Comparison of ENCODE assay signal across 17 mouse cellular contexts in the genomic region with DNA sequence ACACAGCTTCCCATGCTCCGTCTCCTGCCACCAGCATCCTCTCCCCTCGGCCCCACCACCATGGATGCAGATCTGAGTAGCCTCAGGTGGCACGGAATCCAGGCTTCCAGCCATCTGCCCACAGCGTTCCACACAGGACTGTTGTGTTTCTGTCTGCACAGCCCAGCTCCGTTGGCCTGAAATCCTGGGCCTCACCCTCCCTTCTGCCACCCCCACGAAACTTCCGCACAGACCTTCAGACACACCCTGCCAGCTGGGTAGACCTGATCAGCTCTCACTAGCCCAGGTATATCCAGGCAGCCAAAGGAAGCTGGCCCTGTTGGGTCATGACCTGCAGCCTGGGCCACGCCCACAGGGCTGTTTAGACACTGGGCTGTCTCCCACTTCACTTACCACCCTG.
DNase-seq lines count a peak whose midpoint lies in the region; ATAC-seq and TF ChIP-seq lines count a peak whose summit lies in the region.
"Had no signal": no experiment of that assay in that cellular context is flagged by ENCODE, and none has a peak within 500 bp of the region (broad histone marks: within the 10 kb centered on the region; RNA-seq: fewer than 3 reads in every experiment).

No protein-coding gene starts in this region.

- 73% methylated on average over 8 of the region's 8 CpGs for WGBS in embryonic facial prominence, embryonic 14.5 days
- WGBS in stomach, postnatal 0 days: 59% methylated on average over 8 of the region's 8 CpGs

- H3K4me1 ChIP-seq in embryonic facial prominence, embryonic 14.5 days (ENCODE audit: control insufficient read depth, insufficient read depth, low read length): no peaks in the 10 kb centered on the region
- no peaks in the 10 kb centered on the region for H3K4me1 ChIP-seq in stomach, postnatal 0 days (replicated peaks; ENCODE audit: control insufficient read depth, insufficient read depth)
- H3K4me1 ChIP-seq: neural tube, embryonic 13.5 days had no signal

- H3K27me3 ChIP-seq in embryonic facial prominence, embryonic 14.5 days (replicated peaks; ENCODE audit: control insufficient read depth, insufficient read depth, low read length): no peaks in the 10 kb centered on the region
- H3K27me3 ChIP-seq in stomach, postnatal 0 days (ENCODE audit: control insufficient read depth, insufficient read depth, low read length): no peaks in the 10 kb centered on the region
- H3K27me3 ChIP-seq: embryonic facial prominence, embryonic 12.5 days; neural tube, embryonic 13.5 days had no signal

- H3K9ac ChIP-seq in embryonic facial prominence, embryonic 14.5 days (ENCODE audit: low read depth, low read length): no peak overlapping the region
- no peak overlapping the region for H3K9ac ChIP-seq in stomach, postnatal 0 days (ENCODE audit: low read length)
- H3K9ac ChIP-seq: embryonic facial prominence, embryonic 12.5 days; neural tube, embryonic 13.5 days had no signal

- intact Hi-C loops in gastrocnemius, adult 2 months (cut with DNase I): no loop called here

- no peak for TF ChIP-seq CTCF in stomach, postnatal 0 days (IDR thresholded peaks at IDR 0.05; ENCODE audit: low read depth)
- no peak for TF ChIP-seq CTCF in gastrocnemius, adult 2 months (IDR thresholded peaks at IDR 0.05)

- H3K36me3 ChIP-seq in embryonic facial prominence, embryonic 14.5 days (ENCODE audit: control insufficient read depth, insufficient read depth, low read length): no peaks in the 10 kb centered on the region
- H3K36me3 ChIP-seq in stomach, postnatal 0 days (ENCODE audit: control insufficient read depth, insufficient read depth, low read length): no peaks in the 10 kb centered on the region
- H3K36me3 ChIP-seq: neural tube, embryonic 13.5 days had no signal

- H3K4me2 ChIP-seq in embryonic facial prominence, embryonic 14.5 days (ENCODE audit: low read depth, low read length): no peak overlapping the region
- peak overlapping the region; percentile 25; the same call in 1 of the 2 replicates for H3K4me2 ChIP-seq in stomach, postnatal 0 days (replicated peaks; ENCODE audit: low read depth)
- H3K4me2 ChIP-seq: embryonic facial prominence, embryonic 12.5 days; heart, embryonic 11.5 days; neural tube, embryonic 13.5 days had no signal

- DNase-seq in cerebellum, adult 11 months: peak; percentile 52
- DNase-seq in cerebellum, postnatal 4 days (ENCODE audit: low spot score in 2 of 2): no peak
- peak; percentile 9 for DNase-seq in thymus, postnatal 4 days
- no peak for DNase-seq in thymus, postnatal 14 days
- DNase-seq in embryonic facial prominence, embryonic 14.5 days (ENCODE audit: low spot score): no peak
- DNase-seq in stomach, postnatal 0 days (ENCODE audit: low spot score): peak; percentile 76
- no peak for DNase-seq in adrenal gland, postnatal 4 days (ENCODE audit: low spot score in 2 of 2)
- DNase-seq in gastrocnemius, adult 2 months: no peak
- DNase-seq: adrenal gland, postnatal 25 days; gastrocnemius, postnatal 36 days; heart, postnatal 36 days; kidney, postnatal 10 days; spleen, adult 18-20 months had no signal

- H3K9me3 ChIP-seq in embryonic facial prominence, embryonic 14.5 days (ENCODE audit: control insufficient read depth, low read length): no peaks in the 10 kb centered on the region
- no peaks in the 10 kb centered on the region for H3K9me3 ChIP-seq in stomach, postnatal 0 days (ENCODE audit: control insufficient read depth, low read length)
- H3K9me3 ChIP-seq: embryonic facial prominence, embryonic 12.5 days; neural tube, embryonic 13.5 days had no signal

- H3K4me3 ChIP-seq in embryonic facial prominence, embryonic 14.5 days (ENCODE audit: low read depth, low read length): no peak overlapping the region
- no peak overlapping the region for H3K4me3 ChIP-seq in stomach, postnatal 0 days (ENCODE audit: low read depth, low read length)
- no peak overlapping the region; the same call in 1 of the 2 replicates for H3K4me3 ChIP-seq in gastrocnemius, adult 2 months
- H3K4me3 ChIP-seq: embryonic facial prominence, embryonic 12.5 days; neural tube, embryonic 13.5 days had no signal

- TF ChIP-seq EP300 in stomach, postnatal 0 days (optimal IDR thresholded peaks at IDR 0.05): no peak

- 0 out of 2 replicates have a peak, but pooled peaks have one; percentile 9 for ATAC-seq in embryonic facial prominence, embryonic 14.5 days (ENCODE audit: low read depth)
- peak; percentile 53 for ATAC-seq in stomach, postnatal 0 days (ENCODE audit: low FRiP score, low TSS enrichment)
- ATAC-seq: inflammation-experienced regulatory T-cells, adult 6 months had no signal

- no peak overlapping the region for H3K27ac ChIP-seq in embryonic facial prominence, embryonic 14.5 days (replicated peaks; ENCODE audit: low read depth, low read length)
- peak overlapping the region; percentile 30 for H3K27ac ChIP-seq in stomach, postnatal 0 days (replicated peaks)
- H3K27ac ChIP-seq in gastrocnemius, adult 2 months: no peak overlapping the region
- H3K27ac ChIP-seq: embryonic facial prominence, embryonic 12.5 days; neural tube, embryonic 13.5 days had no signal

Comparison
In these comparisons a context has a peak if more than half of its experiments do, and no peak if none do; other contexts are left out.
1. DNase-seq: peak in cerebellum, adult 11 months (single experiment), thymus, postnatal 4 days (single experiment) and stomach, postnatal 0 days (single experiment); none in cerebellum, postnatal 4 days (0 of 2), thymus, postnatal 14 days (single experiment), embryonic facial prominence, embryonic 14.5 days (single experiment), adrenal gland, postnatal 4 days (0 of 2) and gastrocnemius, adult 2 months (single experiment).